Mouse (Mus musculus) kidney, postnatal 36 days (tissue): Measurements from ENCODE around the gene Ddx23.

Source experiments
- DNase-seq, 2 experiments: peaks; one replicate each; pipeline ENCODE4 v3.0.0; 2021 to 2022; ENCODE audit warnings: mixed read lengths in 2 of 2

Gene Ddx23

DNA sequence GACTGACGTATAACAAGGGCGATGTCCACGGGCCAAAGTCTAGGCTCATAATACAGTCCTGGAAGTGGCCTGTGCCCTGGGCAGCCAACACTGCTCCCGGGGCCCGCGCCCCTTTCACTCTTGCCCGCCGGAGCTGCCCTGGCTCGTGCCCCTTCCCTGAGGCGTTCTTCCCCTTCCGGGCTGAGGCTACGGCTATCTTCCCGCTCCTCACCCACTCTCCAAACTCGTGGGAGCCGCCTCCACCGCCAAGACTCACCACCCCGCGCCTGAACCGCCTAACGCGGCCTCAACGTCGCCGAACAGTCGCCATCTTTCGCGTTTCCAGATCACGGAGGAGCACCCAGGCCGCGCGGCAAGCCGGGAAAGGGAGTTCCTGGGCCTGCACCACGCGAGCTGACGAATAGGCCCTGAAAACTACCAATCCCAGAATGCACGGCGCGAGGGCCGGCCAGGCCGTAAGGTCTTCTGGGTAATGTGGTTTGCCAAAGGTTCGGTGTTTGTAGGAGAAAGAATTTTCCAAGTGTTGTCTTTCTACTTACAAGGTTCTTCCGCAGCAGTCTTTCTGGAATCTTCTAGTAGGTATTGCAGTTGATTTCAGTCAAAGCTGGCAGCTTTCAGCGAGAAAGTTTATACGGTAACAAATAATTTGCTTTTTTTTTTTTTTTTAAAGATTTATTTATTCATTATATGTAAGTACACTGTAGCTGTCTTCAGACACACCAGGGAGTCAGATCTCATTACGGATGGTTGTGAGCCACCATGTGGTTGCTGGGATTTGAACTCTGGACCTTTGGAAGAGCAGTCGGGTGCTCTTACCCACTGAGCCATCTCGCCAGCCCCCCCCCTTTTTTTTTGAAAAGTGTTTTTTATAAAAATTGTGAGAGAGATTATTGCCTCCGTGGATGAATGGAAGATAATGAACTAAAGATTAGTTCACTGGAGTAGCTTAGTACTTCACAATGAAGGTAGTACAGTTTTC is at the start of gene Ddx23:
Ddx23 (minus strand) TSS at position 328 of the 979 bp plus-strand sequence.
- DNase-seq, result peak; percentile 98

DNA sequence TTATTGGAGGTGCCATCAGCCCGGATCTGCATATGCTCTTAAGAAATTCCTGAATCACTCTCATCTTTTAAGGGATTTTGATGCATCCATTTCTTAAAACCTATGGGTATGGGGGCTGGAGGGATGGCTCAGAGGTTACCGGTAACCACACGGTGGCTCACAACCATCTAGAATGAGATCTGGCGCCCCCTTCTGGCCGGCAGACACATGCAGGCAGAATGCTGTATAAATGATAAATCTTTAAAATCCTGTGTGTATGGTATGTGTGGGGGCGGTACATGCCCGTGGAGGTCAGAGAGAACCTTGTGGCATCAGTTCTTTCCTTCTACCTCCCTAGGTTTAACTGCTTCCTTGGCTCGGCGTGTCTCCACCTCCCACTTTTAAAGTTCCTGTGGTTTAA is 47.7 kb upstream of the Ddx23 start:
- DNase-seq, result peak; percentile 65 to 93

DNA sequence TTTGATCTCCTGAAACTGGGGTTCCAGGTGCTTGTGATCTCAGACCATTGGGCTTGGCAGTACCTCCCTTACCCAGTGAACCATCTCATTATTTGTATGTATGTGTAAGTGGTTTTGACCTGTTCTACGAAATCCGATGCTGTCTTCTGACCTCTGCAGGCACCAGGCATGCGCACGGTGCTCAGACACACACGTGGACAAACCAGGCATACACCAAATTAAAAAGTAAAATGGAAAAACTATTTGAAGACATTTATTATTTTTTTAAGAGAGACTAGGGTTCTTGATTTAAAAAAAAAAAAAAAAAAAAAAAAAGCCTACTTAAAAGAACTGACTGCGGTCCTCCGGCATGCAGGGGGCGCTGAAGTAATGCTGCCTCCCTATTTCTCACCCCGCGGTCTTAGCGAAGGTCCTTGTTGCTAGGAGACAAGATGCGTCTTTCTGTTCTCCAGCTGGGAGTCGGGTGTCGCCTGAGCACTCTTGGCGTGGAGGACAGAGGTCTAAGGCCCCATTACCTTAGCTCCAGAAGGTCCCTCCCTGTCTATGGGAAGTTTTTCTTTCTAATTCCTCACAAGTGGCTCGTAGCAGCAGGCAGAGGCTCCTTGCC is 45.2 kb upstream of the Ddx23 start, which contains the start of gene Ccdc65:
Ccdc65 (plus strand) TSS at position 442 of the 607 bp plus-strand sequence.
- DNase-seq, result peak; percentile 94

DNA sequence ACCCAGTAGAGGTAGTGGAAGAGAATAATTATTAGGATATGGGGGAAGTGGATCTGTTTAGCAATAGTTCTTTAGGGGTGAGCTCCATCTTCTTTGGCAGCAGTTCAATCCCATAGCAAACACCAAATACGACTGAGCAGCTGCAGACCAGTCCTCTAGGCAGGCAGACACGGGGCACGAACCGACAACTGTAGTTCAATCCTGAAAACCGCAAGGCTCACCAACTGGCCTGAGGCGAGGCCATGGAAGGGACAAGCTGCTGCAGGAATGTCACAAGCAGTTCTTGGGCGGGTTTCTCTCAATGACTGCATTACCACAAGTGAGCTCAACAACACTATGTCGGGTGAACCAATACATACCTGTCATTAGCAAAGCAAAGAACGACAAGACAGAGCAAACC is 41.6 kb upstream of the Ddx23 start:
- DNase-seq, result no peak

DNA sequence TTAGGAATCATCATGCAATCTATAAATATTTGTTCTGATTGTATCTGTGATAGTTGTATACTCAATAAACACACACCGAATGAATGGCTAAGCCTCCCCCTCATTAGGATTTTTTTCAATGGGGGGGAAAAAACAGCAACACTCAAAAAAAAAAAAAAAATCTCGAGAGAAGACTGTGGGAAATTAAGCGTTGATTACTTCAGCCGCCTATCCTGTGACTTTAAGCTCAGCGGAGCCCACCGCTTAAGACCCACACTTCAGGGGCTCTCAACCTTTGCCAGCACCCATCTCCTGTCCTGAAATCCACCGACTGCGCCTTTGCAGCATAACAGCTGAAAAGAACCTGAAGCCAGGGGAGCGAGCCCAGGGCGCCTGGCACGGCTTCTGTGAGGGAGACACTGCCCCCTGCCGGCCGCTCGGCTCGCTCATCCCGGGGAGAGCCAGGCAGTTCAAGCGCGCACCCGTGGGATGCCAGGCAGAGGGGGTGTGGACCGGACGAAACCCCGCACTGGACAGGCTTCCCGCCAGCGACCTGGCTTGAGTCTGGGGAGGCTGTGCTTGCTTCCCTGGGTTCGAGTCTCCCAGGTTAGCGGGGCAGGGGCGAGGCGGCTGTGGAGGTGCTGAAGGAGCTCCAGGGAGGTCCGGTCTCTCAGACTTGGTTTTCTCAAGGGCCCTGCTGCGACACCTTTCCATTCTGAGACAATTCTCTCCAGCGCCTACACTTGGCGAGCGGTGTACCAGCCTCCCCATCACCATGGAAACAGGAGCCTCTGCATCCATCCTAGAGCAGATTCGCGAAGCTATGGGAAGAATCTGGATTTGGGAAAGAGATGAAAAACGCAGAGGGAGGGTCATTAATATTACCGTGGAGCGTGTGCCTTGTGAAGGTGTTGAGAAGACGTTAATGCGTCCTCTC is 36.8 kb upstream of the Ddx23 start:
- peak; percentile 89 to 96 for DNase-seq

DNA sequence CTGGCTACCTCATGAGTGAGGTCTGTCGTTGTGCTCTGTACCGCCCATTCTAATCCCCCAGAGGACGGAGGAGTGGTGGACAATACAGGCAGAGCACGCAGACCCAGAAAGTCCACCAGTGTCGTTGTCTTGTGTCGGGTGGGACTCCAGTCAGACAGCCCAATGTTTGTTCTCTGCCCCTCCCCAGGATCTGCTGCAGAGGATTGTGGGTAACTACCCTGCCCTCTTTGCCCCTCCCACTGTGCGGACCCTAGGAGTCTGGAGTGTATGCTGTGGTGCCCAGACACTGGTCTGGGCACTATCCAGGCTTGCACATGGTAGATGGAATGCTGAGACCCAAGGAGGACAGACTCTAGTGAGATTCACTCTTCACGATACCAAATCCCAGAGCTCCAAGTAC is 33.5 kb upstream of the Ddx23 start:
- DNase-seq, result no peak

DNA sequence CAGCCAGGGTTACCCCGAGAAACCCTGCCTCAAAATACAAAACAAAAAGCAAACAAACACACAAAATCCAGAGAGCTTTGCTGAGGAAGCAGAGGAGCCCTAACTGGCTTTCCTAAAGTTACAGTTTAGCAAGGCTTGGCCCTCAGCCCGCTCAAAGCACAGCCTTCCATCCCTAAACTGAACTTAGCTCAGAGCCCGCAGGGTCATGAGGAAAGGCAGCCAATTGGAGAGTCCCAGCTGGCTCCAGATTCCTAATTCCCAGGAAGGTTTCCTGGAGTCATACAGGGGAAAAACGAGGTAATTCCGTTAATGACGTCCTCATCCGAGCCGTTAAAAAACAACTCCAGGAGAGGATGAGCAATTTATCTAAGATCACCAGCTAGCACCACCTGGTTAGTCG is 33.0 kb upstream of the Ddx23 start:
- peak; percentile 90 to 92 for DNase-seq

DNA sequence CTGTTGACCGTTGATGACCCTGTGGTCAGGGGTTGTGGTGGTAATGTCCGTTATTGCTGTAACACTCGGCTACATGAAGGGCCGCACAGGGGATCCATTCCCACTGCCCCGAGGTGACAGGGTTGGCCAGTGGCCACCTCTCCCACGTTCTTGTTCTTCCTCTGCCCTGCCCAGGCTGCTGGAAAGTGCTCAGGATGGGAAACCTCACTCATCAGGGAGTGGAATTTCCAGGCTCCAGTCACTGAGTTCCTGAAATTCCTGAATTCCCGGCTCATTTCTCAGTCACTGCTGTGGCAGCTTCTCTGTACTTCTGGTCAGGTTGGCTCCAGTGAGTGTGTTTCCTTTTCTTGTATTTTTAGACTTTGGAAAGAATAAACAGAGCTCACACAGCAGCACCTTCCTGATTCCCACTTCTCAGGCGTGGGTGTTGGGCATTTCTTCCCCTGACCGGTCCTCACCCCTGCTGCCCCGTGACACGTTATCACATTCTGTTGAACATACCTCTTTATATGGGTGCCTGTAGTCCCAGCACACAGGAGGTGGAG is 29.5 kb upstream of the Ddx23 start:
- peak; percentile 77 to 82 for DNase-seq

DNA sequence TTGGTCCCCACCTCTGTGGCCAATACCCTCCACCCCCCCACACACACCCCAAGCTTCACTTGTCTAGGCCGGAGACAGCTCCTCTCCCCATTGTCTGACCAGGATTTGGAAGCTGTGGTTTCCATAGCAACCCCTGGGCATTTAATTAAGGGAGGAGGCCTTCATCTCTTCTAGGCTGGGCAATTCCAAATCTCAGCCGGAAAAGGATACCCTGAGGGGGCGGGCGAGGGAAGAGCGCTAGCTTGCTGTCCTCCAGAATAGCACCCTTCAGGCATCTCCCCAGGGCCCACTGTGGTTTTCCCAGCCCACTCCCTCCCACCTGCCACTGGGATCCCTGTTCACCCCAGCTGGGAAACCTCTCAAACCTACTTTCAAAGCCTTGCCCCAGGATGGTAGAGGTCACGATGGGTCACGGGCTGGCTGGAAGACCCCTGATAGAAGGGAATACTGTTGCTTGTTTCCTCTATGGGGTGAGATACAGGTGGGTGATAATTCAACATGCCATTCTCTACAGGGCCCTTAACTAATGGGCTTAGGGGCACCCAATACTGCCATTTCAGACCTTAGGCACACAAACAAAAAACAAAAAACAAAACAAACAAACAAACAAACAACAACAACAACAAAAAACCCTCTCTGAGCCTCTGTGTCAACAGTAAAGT is 28.9 kb upstream of the Ddx23 start:
- peak; percentile 33 to 38 for DNase-seq

DNA sequence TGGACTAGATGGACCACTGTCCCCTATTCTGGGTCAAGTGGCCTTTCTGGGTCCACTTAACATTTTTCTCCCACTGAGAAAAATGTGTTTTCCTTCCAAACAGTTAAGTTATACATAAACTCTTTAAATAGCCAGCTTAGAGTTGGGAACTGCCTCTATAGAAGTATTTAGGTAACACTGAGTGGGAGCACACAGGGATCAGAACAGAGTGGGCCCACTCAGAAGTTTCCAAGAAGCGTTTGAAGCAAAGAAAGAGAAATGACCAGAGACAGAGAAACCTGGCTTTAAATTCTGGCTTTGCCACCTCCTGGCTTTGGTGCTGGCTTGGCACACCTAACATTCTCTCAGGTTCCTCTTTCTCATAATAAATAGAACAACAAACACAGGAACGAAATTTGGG is 27.0 kb upstream of the Ddx23 start:
- DNase-seq, result no peak

DNA sequence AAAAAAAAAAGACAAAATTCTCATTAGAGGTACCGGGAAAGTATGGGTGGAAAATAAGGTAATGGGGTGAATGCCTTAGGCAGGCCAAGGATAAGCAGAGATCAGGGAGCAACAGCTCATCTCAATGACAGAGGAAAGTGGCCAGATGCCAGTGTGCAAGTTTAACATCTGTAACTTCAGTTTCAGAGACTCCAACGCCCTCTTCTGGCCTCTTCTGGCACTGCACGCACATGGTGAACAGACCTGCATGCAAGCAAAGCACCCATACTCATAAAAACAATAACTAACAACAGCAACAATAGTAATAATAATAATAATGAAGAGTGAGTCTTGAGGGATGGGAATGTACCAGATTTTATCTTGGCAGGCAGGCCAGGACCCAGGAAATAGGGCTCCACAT is 23.2 kb upstream of the Ddx23 start:
- no peak for DNase-seq

DNA sequence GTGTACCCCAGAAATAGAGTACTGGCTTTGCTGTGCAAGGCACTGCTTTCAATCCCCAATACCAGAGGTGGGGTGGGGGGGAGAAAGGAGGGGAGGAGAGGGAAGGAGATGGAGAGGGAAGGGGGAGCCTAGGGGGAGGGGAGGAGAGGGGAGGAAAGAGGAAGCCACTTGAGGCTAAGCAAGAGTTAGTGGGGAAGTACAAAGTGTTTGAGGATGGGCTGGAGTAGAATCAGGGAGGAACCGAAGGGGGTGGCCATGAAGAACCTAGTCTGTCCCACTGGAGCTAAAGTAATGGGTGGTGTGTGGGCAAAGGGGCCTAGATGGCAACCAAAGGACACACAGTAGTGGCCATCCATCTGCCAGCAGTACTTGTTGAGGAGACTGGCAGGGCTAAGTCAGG is 21.1 kb upstream of the Ddx23 start:
- DNase-seq, result no peak

DNA sequence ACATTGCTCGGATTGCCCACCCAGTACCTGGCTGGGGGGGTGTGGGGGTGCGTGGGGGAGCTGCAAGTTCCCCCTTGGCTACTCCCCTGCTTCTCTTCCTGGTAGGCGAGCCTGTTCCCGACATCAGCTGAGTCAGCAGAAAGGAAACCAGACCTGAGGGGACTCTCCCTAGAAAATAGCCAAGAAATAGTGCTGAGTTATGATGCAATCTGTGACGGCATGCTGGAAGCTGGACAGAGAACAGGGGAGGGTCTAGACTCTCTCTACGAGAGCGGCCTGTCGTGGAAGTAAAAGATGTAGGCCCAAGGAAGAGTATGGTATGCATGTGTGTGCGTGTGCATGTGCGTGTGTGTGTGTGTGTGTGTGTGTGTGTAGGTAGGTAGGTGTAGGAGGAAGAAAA is 20.5 kb upstream of the Ddx23 start:
- DNase-seq, result no peak

DNA sequence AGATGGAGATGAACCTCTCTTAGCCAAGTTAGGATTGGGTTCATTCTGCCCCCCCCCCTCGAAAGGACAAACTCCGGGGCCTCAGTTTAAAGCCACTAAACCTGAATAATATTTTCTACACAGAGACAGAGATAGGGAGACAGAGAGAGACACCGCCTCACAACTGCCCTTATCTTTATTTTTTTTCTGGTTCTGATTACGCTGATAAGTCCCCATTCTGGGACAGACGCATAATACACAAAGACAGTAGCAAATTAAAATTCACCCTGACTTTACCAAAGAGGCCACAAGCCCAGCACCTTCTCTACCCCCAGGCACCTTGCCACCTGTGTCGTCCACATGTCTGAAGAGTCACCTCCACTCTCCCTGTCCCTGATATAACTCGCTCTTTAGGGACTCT is 18.9 kb upstream of the Ddx23 start:
- DNase-seq, result no peak

DNA sequence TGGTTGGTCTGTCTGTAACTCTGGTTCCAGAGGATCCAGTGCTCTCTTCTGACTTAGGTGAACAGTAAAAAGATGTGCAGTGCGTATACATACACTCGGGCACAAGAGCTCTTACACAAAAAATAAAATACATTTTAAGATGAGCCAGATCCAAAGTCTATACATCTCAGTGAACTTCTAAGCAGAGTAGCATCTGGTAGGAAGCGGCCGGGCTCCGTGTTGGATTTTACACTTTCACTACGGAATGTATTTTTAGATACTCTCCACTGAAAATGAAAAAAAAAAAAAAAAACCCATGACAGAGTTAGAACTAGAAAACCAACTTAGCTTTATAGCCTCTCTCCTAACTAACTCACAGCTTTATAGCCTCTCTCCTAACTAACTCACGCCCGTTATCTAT is 18.0 kb upstream of the Ddx23 start:
- no peak for DNase-seq

DNA sequence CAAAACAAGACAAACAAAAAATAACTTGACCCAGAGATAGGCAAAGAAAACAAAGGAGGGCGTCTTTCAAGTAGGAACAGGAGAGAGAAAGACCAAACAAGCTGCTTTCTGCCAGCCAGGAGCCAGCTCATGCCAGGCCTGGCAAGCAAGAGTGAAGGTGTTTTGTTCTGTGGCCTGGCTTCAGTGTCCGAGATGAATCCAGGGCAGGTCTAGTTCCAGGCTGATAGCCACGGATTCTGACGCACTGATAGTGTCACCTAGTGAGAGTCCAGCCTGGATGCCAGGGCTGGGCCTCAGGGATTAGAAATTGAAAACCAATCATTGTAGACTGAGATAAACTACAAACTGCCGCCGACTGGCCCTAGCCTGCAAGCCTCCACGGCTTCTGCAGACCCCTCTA is 15.3 kb upstream of the Ddx23 start:
- no peak for DNase-seq

DNA sequence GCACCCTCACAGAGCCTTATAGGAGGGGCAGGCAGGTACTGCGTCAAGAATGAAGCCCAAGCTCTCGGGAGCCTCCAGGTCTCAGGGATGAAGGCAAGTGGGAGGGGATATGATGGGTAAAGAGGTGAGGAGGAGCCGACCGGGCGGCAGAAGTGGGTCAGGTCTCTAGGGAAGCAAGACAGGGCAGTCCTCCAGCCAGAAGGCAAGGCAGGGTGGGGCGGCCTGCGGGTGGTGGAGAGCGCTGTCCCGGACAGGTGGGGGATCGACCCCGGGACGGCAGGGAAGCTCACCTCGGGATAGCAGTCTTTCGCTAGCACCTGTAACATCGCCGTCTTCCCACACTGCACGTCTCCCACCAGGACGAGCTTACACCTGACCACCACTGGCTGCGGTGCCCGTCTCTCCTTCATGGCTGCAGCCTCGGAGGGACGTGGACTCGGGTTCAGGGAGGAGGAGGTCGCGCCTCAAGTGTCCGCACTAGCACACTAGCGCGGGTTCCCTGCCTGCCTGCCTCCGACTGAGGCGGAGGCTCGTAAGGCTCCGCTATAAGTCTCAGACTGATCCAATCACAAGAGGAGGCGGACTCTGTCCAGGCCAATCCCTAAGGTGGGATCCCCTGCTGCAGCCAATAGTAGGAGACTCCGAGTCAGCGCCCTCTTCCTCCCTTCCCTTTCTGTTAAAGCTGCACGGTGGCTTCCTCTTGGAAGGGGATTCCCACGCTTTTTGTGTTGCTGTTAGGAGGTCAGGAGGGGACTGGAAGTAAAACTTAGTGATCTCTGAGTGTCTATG is 14.4 kb upstream of the Ddx23 start, which contains the start of gene Rnd1:
Rnd1 (minus strand) TSS at position 522 of the 789 bp plus-strand sequence.
- DNase-seq, result peak; percentile 86 to 93

DNA sequence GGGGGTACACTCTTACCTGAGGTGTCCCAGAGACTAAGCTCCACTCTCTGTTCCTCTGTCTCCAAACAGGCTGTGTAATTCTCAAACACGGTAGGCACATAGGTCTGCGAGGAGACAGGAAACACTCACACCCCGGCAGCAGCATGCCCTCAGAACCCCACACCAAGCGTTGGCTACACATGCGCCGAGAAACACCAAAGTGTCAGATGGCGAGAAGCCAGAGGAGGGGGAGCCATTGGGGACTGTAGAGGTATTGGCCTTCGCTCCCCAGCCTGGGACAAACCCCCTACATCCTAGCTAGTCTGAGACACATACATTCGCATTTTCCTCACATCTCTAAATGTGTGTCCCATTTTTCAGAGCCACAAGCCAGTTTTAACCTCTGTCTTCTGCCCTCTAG is 13.8 kb upstream of the Ddx23 start:
- peak in 1 of 2 experiments; percentile 40 for DNase-seq

DNA sequence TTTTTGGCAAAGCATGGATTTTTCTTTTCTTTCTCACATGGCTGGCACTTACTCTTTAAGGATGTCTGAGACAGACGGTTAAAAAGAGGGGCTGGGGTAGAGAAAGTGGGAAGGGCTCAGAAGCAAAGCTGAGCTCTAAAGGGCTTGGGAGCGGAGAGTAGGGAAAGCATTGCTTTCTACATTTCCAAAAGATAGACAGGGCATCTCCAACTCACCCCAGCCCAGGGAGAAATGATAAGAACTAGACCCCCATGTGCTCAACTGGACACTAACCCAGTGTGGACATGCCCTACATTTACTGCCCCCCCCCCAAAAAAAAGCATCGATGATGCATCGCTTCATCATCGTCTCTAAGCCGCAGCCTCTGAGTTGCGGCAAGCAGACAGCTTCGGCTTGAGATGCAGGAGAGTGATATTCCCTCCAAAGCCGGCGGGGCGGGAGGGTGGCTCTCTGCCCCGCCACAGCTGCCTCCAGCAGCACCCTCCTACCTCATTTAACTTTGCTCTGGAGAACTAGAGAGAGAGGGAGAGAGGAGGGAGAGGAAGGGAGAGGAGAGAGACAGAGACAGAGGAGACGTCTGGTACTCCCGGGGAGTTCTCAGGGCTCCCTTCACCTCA is 13.0 kb upstream of the Ddx23 start:
- no peak for DNase-seq

DNA sequence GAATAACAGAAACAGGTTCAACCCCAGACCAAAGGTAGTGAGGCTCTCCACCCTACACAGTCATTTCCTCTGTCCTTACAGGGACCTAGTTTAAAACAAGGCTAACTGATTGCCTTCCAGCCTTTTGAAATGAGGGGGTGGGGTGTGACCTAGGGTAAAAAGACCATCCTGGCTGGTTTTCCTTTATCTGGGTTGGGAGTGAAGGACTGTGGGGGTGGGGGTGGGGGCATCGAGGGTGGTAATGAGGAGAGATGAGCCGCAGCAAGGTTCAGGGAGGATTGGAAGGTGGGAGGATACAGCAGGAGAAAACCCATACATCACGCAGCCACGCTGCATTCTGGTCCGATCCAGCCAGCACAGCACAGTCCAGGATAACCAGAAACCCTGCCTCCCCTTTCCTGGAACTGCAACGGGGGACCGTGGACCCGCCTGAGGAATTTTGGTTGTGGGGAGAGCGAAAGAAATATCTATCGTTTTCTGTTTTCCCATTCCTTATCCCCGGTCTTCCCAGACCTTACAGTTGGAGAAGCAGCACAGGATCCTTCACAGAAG is 12.4 kb upstream of the Ddx23 start:
- no peak for DNase-seq
